Mouse (Mus musculus) midbrain, embryonic 12.5 days (tissue): ENCODE measurements around the gene Nupl1. TPM values are rescaled to one million over a fixed set of nuclear protein-coding genes. Genes with fewer than 3 reads are reported as not detected.

Source experiments
- ATAC-seq: fragments of 200-750 bp; cut with Nextera tagmentation; 2 replicates; pipeline ENCODE4 v1.8.0; 2017; ENCODE audit warnings: low read depth, moderate TSS enrichment, moderate library complexity; ENCODE audit not compliant: low FRiP score
- H3K27ac ChIP-seq: fragments of 300-500 bp; sonication (generic); replicated peaks from 2 replicates; pipeline ENCODE4 v1.5.1; 2016; ENCODE audit warnings: mild to moderate bottlenecking
- H3K27me3 ChIP-seq: fragments of 300-500 bp; sonication (generic); 2 replicates; pipeline ENCODE4 v1.6.1; 2016; ENCODE audit warnings: mild to moderate bottlenecking
- H3K36me3 ChIP-seq: fragments of 300-500 bp; sonication (generic); 2 replicates; pipeline ENCODE4 v1.6.1; 2016
- H3K4me1 ChIP-seq: fragments of 300-500 bp; sonication (generic); 2 replicates; pipeline ENCODE4 v1.6.1; 2016
- H3K4me2 ChIP-seq: fragments of 300-500 bp; sonication (generic); replicated peaks from 2 replicates; pipeline ENCODE4 v1.6.1; 2016; ENCODE audit warnings: mild to moderate bottlenecking, moderate library complexity
- H3K4me3 ChIP-seq: fragments of 300-500 bp; sonication (generic); 2 replicates; pipeline ENCODE4 v1.5.1; 2016; ENCODE audit warnings: mild to moderate bottlenecking
- H3K9ac ChIP-seq: fragments of 300-500 bp; sonication (generic); replicated peaks from 2 replicates; pipeline ENCODE4 v1.6.1; 2016; ENCODE audit warnings: mild to moderate bottlenecking, moderate library complexity
- H3K9me3 ChIP-seq: fragments of 300-500 bp; sonication (generic); 2 replicates; pipeline ENCODE4 v1.6.1; 2016; ENCODE audit warnings: mild to moderate bottlenecking
- WGBS: fragments of 180-500 bp; shearing (Covaris S2); methylation state at CpG from one replicate; pipeline ENCODE4 v1.1.7; 2016; 5-methylcytosine and 5-hydroxymethylcytosine counted together
- polyA plus RNA-seq: library from polyadenylated mRNA; unstranded; fragments of >200 nt; fragmentation: Nextera tagmentation; extraction: Ambion mirVana; gene quantifications from 2 replicates; pipeline ENCODE4 v1.2.1, GENCODE M21; 2016

Gene Nupl1
- polyA plus RNA-seq, 1 experiment from 2014 or later, result not detected

DNA sequence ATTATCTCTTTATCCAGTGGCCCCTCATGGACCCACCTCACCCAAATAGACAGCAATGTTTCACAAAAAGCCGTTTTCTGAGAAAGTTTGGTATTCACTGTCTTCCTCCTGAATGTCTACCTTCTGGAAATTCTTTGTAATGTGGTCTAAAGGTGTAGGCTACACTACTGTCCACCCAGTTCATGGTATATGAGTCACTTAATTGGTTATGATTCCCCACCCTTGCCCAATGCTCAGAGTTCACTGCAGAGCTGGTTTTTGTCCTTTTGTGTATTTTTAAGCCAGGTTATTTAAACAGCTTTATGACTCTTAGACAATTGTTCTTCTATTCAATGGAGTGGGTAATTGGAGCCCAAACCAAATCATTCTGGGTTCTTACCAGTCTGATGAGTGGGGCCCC is 35.1 kb downstream of the Nupl1 start:
- Histone ChIP-seq H3K9me3 (no peaks in the 10 kb centered on the region), H3K4me2 (no peak overlapping the region), H3K4me1 (no peaks in the 10 kb centered on the region), H3K9ac (no peak overlapping the region), H3K27ac (no peak overlapping the region), H3K36me3 (peaks cover 28% of the 10 kb centered on the region), H3K4me3 (no peak overlapping the region), H3K27me3 (no peaks in the 10 kb centered on the region)
- 97% methylated on average over 1 of the region's 1 CpGs for WGBS
- ATAC-seq, result no peak

DNA sequence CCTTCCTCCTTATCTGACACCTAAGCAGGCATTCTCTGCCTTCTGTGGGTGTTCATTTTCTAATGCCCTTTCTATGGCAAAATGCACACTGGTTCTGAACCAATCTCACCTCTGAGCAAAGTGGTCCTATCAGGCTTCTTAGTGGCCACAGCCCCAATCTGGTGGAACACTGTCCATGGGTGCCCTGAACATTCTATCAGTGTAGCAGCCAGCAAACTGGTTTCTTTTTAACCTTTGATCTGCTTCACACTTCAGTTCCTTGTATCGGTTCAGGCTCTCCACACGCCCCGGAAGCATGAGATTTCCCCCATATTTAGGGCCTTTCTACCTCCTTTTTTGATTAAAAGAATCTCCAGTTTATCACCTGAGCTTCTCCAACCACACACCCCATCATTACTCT is 36.2 kb downstream of the Nupl1 start:
- ATAC-seq, result no peak
- no peaks in the 10 kb centered on the region for H3K4me1 ChIP-seq
- 98% methylated on average over 3 of the region's 3 CpGs for WGBS

DNA sequence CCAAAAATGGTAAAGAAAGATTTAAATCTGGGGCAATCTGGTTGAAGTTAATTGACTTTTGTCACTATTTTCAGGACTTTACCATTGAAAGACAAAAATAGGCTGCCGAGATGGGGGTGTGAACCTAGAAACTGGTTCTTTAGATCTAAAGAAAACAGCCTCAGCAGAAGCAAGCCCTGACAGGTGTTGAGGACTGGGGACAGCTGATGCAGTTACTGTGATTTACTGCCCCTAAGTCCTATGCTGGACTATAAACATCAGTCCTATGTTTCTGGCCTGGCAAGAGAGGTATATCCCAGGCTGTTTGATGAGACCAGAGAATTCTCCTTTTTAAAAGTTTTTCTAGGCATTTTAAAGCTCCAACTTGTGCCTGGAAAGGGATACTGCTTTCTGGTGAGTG is 37.2 kb downstream of the Nupl1 start:
- H3K4me1 ChIP-seq, result no peaks in the 10 kb centered on the region
- no peak overlapping the region for H3K4me2 ChIP-seq
- no peak overlapping the region for H3K27ac ChIP-seq
- no peak overlapping the region for H3K9ac ChIP-seq
- 95% methylated on average over 1 of the region's 1 CpGs for WGBS
- H3K36me3 ChIP-seq, result peaks cover 14% of the 10 kb centered on the region
- H3K9me3 ChIP-seq, result no peaks in the 10 kb centered on the region
- no peaks in the 10 kb centered on the region for H3K27me3 ChIP-seq
- ATAC-seq, result no peak
- no peak overlapping the region for H3K4me3 ChIP-seq

More for the DNA sequence above, 36.2 kb downstream of the Nupl1 start:
- H3K9me3 ChIP-seq, result no peaks in the 10 kb centered on the region
- H3K4me3 ChIP-seq, result no peak overlapping the region
- H3K36me3 ChIP-seq, result peaks cover 24% of the 10 kb centered on the region
- no peaks in the 10 kb centered on the region for H3K27me3 ChIP-seq
- H3K4me2 ChIP-seq, result no peak overlapping the region
- no peak overlapping the region for H3K27ac ChIP-seq
- H3K9ac ChIP-seq, result no peak overlapping the region

DNA sequence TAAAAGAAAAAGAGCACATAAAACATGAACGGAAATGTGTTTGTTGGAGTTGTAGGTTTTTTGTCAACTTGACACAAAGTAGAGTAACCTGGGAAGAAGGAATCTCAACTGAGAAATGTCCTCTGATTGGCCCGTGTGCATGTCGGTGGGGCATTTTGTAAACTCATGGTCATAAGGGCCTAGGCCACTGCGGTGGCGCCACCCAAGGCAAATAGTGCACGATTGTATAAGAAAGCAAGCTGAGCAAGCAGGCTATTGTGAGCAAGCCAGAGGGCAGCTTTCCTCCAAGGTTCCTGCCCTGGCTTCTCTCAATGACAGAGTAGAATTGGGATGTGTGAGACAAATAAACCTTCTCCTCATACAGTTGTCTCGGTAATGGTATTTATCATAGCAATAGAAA is 42.1 kb downstream of the Nupl1 start:
- H3K27me3 ChIP-seq, result no peaks in the 10 kb centered on the region
- peaks cover 6% of the 10 kb centered on the region; the same call in 1 of the 2 replicates for H3K4me1 ChIP-seq
- no peak overlapping the region for H3K4me3 ChIP-seq
- H3K9ac ChIP-seq, result no peak overlapping the region
- no peak overlapping the region for H3K4me2 ChIP-seq
- no peaks in the 10 kb centered on the region for H3K9me3 ChIP-seq
- H3K36me3 ChIP-seq, result no peaks in the 10 kb centered on the region
- no peak overlapping the region for H3K27ac ChIP-seq
- ATAC-seq, result no peak
- WGBS, result 88% methylated on average over 7 of the region's 7 CpGs

DNA sequence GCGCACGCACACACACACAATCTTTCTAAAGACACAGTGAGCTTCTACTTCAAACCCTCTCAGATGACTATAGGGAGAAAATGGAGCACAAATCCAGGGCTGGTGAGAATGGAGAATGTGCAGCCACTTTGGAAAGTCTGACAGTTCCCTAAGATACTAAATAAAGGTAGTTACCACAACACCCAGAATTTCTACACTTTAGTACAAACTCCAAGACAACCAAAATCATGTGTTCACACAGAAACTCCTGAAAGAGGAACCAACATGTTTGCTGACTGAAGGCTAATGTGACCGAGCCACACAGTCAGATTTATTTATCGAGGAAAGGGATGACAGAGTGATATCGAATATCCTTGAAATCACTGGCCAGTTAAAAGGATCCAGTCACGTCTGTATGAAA is 46.2 kb downstream of the Nupl1 start:
- Histone ChIP-seq H3K27me3 (no peaks in the 10 kb centered on the region), H3K36me3 (no peaks in the 10 kb centered on the region), H3K9ac (no peak overlapping the region), H3K4me2 (no peak overlapping the region), H3K27ac (no peak overlapping the region), H3K9me3 (no peaks in the 10 kb centered on the region), H3K4me3 (no peak overlapping the region), H3K4me1 (peaks cover 6% of the 10 kb centered on the region; the same call in 1 of the 2 replicates)
- ATAC-seq, result no peak
- 96% methylated on average over 6 of the region's 6 CpGs for WGBS

DNA sequence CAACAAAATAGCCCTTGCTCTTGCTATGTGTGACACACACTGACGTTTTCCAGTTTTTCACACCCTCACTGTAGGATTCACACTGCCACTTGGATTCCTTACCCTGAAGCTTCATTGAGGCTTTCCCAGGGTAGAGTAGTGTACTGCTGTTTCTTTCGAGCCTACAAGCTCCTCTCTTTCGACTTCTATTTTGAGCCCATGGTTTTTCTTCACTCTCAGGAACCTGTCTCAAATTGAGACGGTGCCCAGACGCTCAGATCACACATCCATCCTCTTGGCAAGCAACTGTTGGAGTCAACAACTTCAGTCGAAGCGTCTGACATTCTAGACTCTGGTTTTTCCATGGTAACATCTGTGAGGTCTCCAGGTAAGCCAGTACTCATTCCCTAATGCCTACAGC is 54.3 kb downstream of the Nupl1 start, which contains the start of gene Atp8a2:
TSS of gene Atp8a2 (minus strand) at position 296 of the 400 bp plus-strand sequence.
- no peak for ATAC-seq
- 86% methylated on average over 7 of the region's 7 CpGs for WGBS
- Histone ChIP-seq H3K9ac (no peak within 1 kb of the TSS), H3K9me3 (no peaks in the 10 kb centered on the region), H3K27me3 (no peaks in the 10 kb centered on the region), H3K27ac (no peak within 1 kb of the TSS), H3K36me3 (no peaks in the 10 kb centered on the region), H3K4me2 (no peak within 1 kb of the TSS), H3K4me1 (no peaks in the 10 kb centered on the region), H3K4me3 (no peak within 1 kb of the TSS)

DNA sequence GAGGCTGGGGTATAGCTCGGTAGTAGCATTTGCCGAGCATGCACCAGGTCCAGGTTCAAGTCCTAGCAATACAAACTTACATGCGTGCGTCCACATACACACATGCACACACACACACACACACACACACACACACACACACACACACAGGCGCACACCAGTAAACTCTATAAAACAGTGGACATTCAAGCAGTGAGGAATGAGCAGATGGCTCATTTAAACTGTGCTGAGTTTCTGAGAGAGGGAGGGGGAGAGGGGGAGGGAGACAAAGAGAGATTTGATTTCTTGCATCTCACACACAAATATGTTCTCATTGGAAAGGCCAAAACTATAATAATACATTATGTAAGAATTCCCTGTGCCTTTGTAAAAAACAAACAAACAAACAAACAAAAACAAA is 55.2 kb downstream of the Nupl1 start:
- Histone ChIP-seq H3K9me3 (no peaks in the 10 kb centered on the region), H3K4me2 (no peak overlapping the region), H3K36me3 (no peaks in the 10 kb centered on the region), H3K27me3 (no peaks in the 10 kb centered on the region), H3K4me3 (no peak overlapping the region), H3K27ac (no peak overlapping the region), H3K9ac (no peak overlapping the region), H3K4me1 (no peaks in the 10 kb centered on the region)
- WGBS, result 85% methylated on average over 5 of the region's 5 CpGs
- ATAC-seq, result no peak

DNA sequence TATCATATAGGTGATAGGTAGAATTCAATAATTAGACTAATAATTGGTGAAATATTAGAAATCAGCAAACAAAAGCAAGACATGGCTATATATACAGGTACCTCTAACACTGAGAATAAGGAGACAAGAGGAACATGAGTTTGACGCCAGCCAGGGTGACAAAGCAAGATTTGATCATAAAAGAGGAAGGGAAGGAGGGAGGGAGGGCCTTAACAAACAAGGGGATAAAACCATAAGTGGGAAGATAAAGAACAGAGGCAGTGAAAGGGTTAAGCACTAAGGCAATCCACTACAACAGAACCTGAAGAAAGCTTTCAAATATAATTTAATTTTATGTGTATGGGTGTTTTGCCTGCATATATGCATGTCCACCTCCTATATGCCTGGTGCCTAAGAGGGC is 56.6 kb downstream of the Nupl1 start:
- no peak overlapping the region for H3K4me2 ChIP-seq
- no peak for ATAC-seq
- no peak overlapping the region for H3K4me3 ChIP-seq
- WGBS, result 97% methylated on average over 1 of the region's 1 CpGs
- H3K27ac ChIP-seq, result no peak overlapping the region
- no peaks in the 10 kb centered on the region for H3K4me1 ChIP-seq
- no peaks in the 10 kb centered on the region for H3K9me3 ChIP-seq
- H3K9ac ChIP-seq, result no peak overlapping the region
- no peaks in the 10 kb centered on the region for H3K27me3 ChIP-seq
- H3K36me3 ChIP-seq, result no peaks in the 10 kb centered on the region

DNA sequence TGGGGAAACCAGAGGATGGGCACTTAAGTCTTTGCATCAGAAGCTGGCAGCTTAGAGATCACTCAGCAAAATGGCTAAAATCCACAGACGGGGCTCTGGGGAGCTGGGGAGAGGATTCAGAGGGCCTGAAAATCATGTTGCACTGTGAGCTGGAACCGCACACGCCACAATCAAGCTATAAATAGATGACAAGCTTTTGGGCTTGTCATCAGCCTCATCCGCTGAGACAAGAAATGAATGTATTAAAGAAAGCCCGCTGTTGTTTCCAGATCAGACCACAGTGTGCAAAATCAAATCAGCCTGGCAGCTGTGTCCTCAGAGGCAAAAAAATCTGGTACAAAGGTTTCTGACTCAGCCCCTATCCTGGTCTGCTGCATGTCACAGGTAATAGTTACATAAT is 61.5 kb downstream of the Nupl1 start:
- Histone ChIP-seq H3K4me3 (no peak overlapping the region), H3K4me1 (no peaks in the 10 kb centered on the region), H3K9ac (no peak overlapping the region), H3K27ac (no peak overlapping the region), H3K27me3 (no peaks in the 10 kb centered on the region), H3K36me3 (no peaks in the 10 kb centered on the region), H3K4me2 (no peak overlapping the region), H3K9me3 (no peaks in the 10 kb centered on the region)
- no peak for ATAC-seq
- 91% methylated on average over 5 of the region's 5 CpGs for WGBS

DNA sequence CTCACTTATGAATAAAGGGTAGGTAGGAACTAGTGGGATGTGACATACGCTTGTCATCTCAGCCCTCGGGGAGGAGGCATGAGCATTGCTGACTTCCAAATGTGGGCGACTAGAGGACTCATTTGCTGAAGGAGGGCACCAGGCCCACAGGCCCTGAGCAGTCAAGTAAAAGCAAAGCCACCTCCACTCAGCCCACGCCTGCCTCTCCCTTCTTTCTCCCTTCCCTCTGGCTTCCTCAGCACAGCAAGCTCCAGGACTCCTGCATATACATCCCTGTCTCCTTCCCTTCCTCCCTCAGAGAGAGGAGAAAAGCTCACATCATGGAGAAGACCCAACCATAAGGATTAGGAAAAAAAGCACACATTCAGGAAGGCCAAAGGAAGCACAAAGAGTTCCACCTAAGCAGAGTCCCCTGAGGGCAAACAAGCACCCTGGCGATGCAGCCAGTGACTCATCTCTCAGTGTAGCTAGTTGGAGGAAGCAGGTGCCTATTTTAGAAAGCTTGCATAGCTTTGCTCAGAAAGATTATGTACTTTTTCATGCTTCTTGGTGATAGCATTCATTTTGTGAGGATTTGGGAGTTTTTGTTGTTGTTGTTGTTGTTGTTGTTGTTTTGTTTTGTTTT is 62.9 kb downstream of the Nupl1 start:
- H3K4me3 ChIP-seq, result no peak overlapping the region
- no peak for ATAC-seq
- no peaks in the 10 kb centered on the region for H3K27me3 ChIP-seq
- 92% methylated on average over 5 of the region's 5 CpGs for WGBS
- H3K4me1 ChIP-seq, result no peaks in the 10 kb centered on the region
- no peak overlapping the region for H3K4me2 ChIP-seq
- no peaks in the 10 kb centered on the region for H3K36me3 ChIP-seq
- H3K9ac ChIP-seq, result no peak overlapping the region
- no peaks in the 10 kb centered on the region for H3K9me3 ChIP-seq
- no peak overlapping the region for H3K27ac ChIP-seq

DNA sequence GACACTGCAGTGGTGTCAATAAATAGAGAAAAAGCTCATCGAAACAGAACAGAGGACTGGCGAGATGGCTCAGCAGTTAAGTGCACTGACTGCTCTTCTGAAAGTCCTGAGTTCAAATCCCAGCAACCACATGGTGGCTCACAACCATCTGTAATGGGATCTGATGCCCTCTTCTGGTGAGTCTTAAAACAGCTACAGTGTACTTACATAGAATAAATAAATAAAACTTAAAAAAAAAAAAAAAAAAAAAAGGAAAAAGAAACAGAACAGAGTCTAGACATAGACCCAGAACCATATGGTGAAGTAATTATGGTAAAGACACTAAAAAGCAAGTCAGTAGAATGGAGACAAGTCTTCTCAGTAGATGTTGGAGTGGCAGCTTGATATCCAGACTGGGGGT is 69.9 kb downstream of the Nupl1 start:
- WGBS, result 96% methylated on average over 2 of the region's 2 CpGs
- no peak overlapping the region for H3K4me2 ChIP-seq
- H3K27me3 ChIP-seq, result peaks cover 28% of the 10 kb centered on the region

DNA sequence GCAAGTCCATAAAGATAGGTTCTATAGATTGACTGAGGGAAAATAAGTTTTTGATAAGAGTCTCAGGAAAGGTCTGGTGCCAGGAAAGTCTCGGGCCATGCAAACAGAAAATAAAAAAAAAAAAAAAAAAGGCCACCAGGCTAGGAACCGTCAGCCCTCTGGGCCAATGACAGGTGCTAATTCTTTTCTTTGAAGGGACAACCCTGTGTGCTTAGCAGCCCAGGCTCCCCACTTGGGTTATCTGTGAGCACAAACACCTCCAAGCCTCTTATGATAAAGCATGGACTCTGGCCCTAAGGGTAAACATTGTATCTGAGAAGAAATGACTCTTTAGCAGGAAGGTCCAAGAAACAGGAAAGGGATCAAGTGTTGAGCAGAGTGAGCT is 72.7 kb downstream of the Nupl1 start:
- H3K9me3 ChIP-seq, result no peaks in the 10 kb centered on the region
- 60% methylated on average over 2 of the region's 2 CpGs for WGBS
- H3K4me3 ChIP-seq, result no peak overlapping the region
- peaks cover 9% of the 10 kb centered on the region for H3K4me1 ChIP-seq
- H3K27me3 ChIP-seq, result peaks cover 49% of the 10 kb centered on the region
- no peak overlapping the region for H3K27ac ChIP-seq
- H3K36me3 ChIP-seq, result no peaks in the 10 kb centered on the region
- no peak for ATAC-seq
- H3K9ac ChIP-seq, result no peak overlapping the region
- peak overlapping the region; percentile 99 for H3K4me2 ChIP-seq

More for the DNA sequence above, 69.9 kb downstream of the Nupl1 start:
- Histone ChIP-seq H3K9me3 (no peaks in the 10 kb centered on the region), H3K27ac (no peak overlapping the region), H3K36me3 (no peaks in the 10 kb centered on the region), H3K4me3 (no peak overlapping the region), H3K9ac (no peak overlapping the region), H3K4me1 (peaks cover 8% of the 10 kb centered on the region; the same call in 1 of the 2 replicates)
- no peak for ATAC-seq
